Mouse (Mus musculus) hindbrain, embryonic 13.5 days (tissue): ENCODE data around the gene Tspear. TPM values are rescaled to one million over a fixed set of nuclear protein-coding genes. Genes with fewer than 3 reads are reported as not detected.

Experiments used
- ATAC-seq: fragments of 200-750 bp; cut with Nextera tagmentation; 2 replicates; pipeline ENCODE4 v1.8.0; 2017; ENCODE audit warnings: moderate TSS enrichment; ENCODE audit not compliant: low FRiP score
- H3K27ac ChIP-seq: fragments of 300-500 bp; sonication (generic); 2 replicates; pipeline ENCODE4 v1.5.1; 2015; ENCODE audit warnings: inconsistent platforms, mild to moderate bottlenecking, moderate library complexity
- H3K27me3 ChIP-seq: fragments of 300-500 bp; sonication (generic); 2 replicates; pipeline ENCODE4 v1.6.1; 2015; ENCODE audit warnings: mild to moderate bottlenecking, inconsistent platforms
- H3K36me3 ChIP-seq: fragments of 300-500 bp; sonication (generic); 2 replicates; pipeline ENCODE4 v1.6.1; 2015; ENCODE audit warnings: mild to moderate bottlenecking, inconsistent platforms
- H3K4me1 ChIP-seq: fragments of 300-500 bp; sonication (generic); replicated peaks from 2 replicates; pipeline ENCODE4 v1.6.1; 2015; ENCODE audit warnings: inconsistent platforms
- H3K4me2 ChIP-seq: fragments of 300-500 bp; sonication (generic); 2 replicates; pipeline ENCODE4 v1.6.1; 2015; ENCODE audit warnings: inconsistent platforms, mild to moderate bottlenecking, moderate library complexity
- H3K4me3 ChIP-seq: fragments of 300-500 bp; sonication (generic); 2 replicates; pipeline ENCODE4 v1.5.1; 2015; ENCODE audit warnings: mild to moderate bottlenecking, inconsistent platforms
- H3K9ac ChIP-seq: fragments of 300-500 bp; sonication (generic); 2 replicates; pipeline ENCODE4 v1.6.1; 2015; ENCODE audit warnings: mild to moderate bottlenecking, inconsistent platforms
- H3K9me3 ChIP-seq: fragments of 300-500 bp; sonication (generic); 2 replicates; pipeline ENCODE4 v1.6.1; 2016; ENCODE audit warnings: inconsistent platforms
- WGBS: fragments of 180-500 bp; shearing (Covaris S2); methylation state at CpG from one replicate; pipeline ENCODE4 v1.1.7; 2015; 5-methylcytosine and 5-hydroxymethylcytosine counted together
- polyA plus RNA-seq: library from polyadenylated mRNA; unstranded; fragments of >200 nt; fragmentation: Nextera tagmentation; extraction: Ambion mirVana; gene quantifications from 2 replicates; pipeline ENCODE4 v1.2.1, GENCODE M21; 2015

Tspear gene
- 0.74 and 0.82 TPM in 2 replicates for polyA plus RNA-seq

DNA sequence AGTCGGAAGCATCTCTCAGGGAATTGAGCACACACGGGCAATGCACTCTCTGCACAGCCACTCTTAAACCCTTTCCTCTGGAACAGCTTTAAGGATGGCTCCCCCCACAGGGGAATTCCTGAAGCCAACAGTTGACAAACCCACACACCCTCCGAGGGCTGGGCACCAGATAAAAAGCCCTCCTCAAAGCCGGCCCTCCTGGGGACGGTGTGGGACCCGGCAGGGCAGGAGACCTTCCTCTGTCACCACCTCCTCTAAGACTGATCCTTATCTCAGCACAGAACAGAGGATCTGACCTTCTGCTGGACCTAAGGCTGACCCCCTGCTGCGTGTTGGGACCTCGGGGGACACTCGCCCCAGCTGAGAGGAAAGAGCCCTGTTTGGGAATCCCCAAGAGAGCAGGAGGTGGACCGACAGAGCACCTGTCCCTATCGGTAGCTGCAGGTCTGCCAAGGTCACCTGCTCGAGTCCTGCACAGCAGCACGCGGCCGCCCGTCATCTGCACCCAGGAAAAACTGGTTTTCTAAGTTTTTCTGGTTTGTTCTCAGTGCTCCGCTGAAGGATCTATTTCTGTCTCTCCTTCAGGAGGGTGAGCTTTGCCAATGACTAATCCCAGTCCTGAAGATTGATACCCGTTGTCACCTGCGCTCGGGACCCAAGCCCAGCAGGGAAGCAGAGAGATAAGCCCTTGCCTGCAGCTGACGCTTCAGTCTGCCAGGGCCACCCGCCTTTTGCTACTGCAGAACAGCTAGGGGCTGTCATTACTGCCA, at the start of gene Tspear:
Tspear (plus strand) TSS at position 675 of the 770 bp plus-strand sequence.
- Histone ChIP-seq H3K36me3 (no peaks in the 10 kb centered on the region), H3K4me2 (no peak within 1 kb of the TSS), H3K4me3 (no peak within 1 kb of the TSS), H3K4me1 (peaks cover 33% of the 10 kb centered on the region), H3K9ac (no peak within 1 kb of the TSS), H3K27me3 (peaks cover 53% of the 10 kb centered on the region), H3K27ac (no peak within 1 kb of the TSS), H3K9me3 (no peaks in the 10 kb centered on the region)
- 7% methylated on average over 22 of the region's 22 CpGs for WGBS
- ATAC-seq, result no peak

DNA sequence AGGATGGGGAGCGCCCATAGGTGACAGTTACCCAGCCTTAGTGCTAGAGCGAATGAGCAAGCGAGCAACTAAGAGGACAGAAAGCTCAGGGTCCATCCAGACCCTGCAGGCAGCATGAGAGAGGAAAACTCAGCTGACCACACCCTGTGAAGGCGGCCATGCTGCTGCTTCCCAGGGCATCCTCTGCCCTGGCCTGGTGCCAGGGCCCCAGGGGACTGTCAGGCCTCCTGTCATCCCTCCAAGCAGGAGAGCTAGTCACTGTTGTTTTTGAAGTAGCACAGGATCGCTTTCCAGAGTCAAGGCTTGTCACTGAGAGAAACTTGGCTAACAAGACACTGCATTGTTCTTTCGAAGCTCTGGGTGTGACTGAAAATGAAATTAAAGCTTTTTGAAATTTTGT, 47.4 kb upstream of the Tspear start:
- Histone ChIP-seq H3K4me2 (no peak overlapping the region), H3K27me3 (no peaks in the 10 kb centered on the region), H3K9me3 (no peaks in the 10 kb centered on the region), H3K36me3 (peaks cover 71% of the 10 kb centered on the region), H3K9ac (peak overlapping the region; percentile 46; the same call in 1 of the 2 replicates), H3K4me1 (peaks cover 25% of the 10 kb centered on the region), H3K27ac (no peak overlapping the region), H3K4me3 (no peak overlapping the region)
- 73% methylated on average over 6 of the region's 6 CpGs for WGBS
- ATAC-seq, result no peak

GRCm38 (mm10) chr10:77643160-77643559, 43.2 kb upstream of the Tspear start:
- no peaks in the 10 kb centered on the region for H3K27me3 ChIP-seq
- H3K9ac ChIP-seq, result no peak overlapping the region
- H3K4me2 ChIP-seq, result no peak overlapping the region
- no peak overlapping the region for H3K27ac ChIP-seq
- H3K4me1 ChIP-seq, result peaks cover 9% of the 10 kb centered on the region
- no peak overlapping the region for H3K4me3 ChIP-seq
- ATAC-seq, result no peak
- no peaks in the 10 kb centered on the region for H3K9me3 ChIP-seq
- 85% methylated on average over 7 of the region's 7 CpGs for WGBS
- H3K36me3 ChIP-seq, result peaks cover 76% of the 10 kb centered on the region

DNA sequence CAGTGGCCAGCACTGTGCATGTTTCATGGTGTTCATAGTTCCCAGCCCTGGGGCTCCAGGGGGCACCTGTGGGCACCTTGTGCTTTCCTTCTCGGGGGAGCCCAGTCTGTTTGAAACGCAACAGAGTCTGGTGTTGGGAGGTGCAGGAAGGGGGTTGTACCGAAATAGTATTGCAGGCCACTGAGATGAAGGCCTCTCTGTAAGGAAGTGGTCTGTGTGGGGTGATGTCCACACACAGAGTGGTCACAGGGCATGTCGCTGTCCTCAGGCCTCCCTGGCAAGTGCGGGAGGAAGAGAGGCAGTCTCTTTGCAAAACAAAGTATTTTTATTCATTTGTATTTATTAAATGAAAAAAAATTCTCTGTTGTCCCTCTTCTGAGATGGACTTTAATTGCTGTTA, 40.8 kb upstream of the Tspear start:
- H3K9me3 ChIP-seq, result no peaks in the 10 kb centered on the region
- 97% methylated on average over 5 of the region's 5 CpGs for WGBS
- no peak overlapping the region for H3K27ac ChIP-seq
- no peak overlapping the region for H3K4me2 ChIP-seq
- no peak for ATAC-seq
- peaks cover 61% of the 10 kb centered on the region for H3K36me3 ChIP-seq
- no peak overlapping the region for H3K9ac ChIP-seq
- peaks cover 12% of the 10 kb centered on the region for H3K4me1 ChIP-seq
- no peak overlapping the region for H3K4me3 ChIP-seq
- H3K27me3 ChIP-seq, result no peaks in the 10 kb centered on the region

DNA sequence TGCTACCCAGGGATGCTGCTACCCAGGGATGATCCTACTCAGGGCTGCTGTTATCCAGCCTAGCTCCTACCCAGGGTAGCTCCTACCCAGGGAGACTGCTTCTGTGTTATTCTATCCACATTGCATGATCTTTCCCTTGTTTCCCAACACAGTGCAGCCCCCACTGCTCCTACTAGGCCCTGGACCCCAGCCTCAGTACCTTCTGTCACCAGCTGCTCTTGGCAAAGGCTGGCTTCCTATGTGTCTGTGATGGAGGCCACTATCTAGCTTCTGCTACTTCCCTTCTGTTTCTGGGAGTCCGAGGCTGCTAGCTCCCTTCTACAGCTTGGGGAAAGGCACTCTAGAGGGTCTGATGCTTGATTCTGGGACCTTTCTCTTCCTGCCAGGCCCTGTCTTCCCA, 38.9 kb upstream of the Tspear start:
- WGBS, result 86% methylated on average over 1 of the region's 1 CpGs
- Histone ChIP-seq H3K27ac (no peak overlapping the region), H3K27me3 (no peaks in the 10 kb centered on the region), H3K9ac (no peak overlapping the region), H3K4me1 (peaks cover 12% of the 10 kb centered on the region), H3K4me3 (no peak overlapping the region), H3K36me3 (peaks cover 44% of the 10 kb centered on the region), H3K4me2 (no peak overlapping the region), H3K9me3 (no peaks in the 10 kb centered on the region)
- ATAC-seq, result no peak

- Histone ChIP-seq H3K9me3 (no peaks in the 10 kb centered on the region), H3K27ac (no peak overlapping the region), H3K27me3 (no peaks in the 10 kb centered on the region), H3K36me3 (peaks cover 41% of the 10 kb centered on the region), H3K9ac (no peak overlapping the region), H3K4me1 (peaks cover 12% of the 10 kb centered on the region), H3K4me3 (no peak overlapping the region), H3K4me2 (no peak overlapping the region)
- ATAC-seq, result no peak
- 87% methylated on average over 8 of the region's 8 CpGs for whole genome bisulfite sequencing
Observed at GRCm38 (mm10) chr10:77647901-77648300, 38.5 kb upstream of the Tspear start.

DNA sequence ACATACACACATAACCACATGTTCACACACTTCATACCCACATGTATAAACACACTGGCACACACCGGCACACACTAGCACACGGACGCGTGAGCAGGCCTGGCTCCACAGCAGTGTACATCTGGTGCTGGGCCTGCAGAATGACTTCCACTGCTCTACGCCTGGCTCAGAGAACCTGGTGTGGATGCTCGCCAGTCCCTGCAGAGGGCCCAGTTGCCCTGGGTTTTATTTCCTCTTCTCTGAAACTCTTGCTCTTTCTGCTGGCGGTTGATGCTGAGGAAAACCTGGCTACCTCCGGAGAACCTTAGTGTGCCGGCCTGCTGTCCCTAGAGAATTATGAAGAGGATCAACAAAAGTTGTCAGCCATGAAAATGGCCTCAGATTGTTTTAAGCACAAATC, 34.3 kb upstream of the Tspear start:
- 91% methylated on average over 9 of the region's 9 CpGs for WGBS
- no peak overlapping the region for H3K27ac ChIP-seq
- no peak overlapping the region for H3K4me3 ChIP-seq
- no peak for ATAC-seq
- no peaks in the 10 kb centered on the region for H3K9me3 ChIP-seq
- H3K4me1 ChIP-seq, result peaks cover 12% of the 10 kb centered on the region
- H3K4me2 ChIP-seq, result no peak overlapping the region
- H3K36me3 ChIP-seq, result no peaks in the 10 kb centered on the region; the same call in 1 of the 2 replicates
- H3K9ac ChIP-seq, result no peak overlapping the region
- H3K27me3 ChIP-seq, result no peaks in the 10 kb centered on the region

- ATAC-seq, result no peak
- Histone ChIP-seq H3K9ac (no peak overlapping the region), H3K27me3 (0 out of 2 replicates have a peak, but pooled peaks cover under 1% of the 10 kb centered on the region), H3K4me2 (no peak overlapping the region), H3K9me3 (no peaks in the 10 kb centered on the region), H3K36me3 (no peaks in the 10 kb centered on the region), H3K27ac (no peak overlapping the region), H3K4me3 (no peak overlapping the region), H3K4me1 (peaks cover 8% of the 10 kb centered on the region)
- WGBS, result 66% methylated on average over 15 of the region's 15 CpGs
Observed at GRCm38 (mm10) chr10:77658286-77658994, 27.9 kb upstream of the Tspear start.

DNA sequence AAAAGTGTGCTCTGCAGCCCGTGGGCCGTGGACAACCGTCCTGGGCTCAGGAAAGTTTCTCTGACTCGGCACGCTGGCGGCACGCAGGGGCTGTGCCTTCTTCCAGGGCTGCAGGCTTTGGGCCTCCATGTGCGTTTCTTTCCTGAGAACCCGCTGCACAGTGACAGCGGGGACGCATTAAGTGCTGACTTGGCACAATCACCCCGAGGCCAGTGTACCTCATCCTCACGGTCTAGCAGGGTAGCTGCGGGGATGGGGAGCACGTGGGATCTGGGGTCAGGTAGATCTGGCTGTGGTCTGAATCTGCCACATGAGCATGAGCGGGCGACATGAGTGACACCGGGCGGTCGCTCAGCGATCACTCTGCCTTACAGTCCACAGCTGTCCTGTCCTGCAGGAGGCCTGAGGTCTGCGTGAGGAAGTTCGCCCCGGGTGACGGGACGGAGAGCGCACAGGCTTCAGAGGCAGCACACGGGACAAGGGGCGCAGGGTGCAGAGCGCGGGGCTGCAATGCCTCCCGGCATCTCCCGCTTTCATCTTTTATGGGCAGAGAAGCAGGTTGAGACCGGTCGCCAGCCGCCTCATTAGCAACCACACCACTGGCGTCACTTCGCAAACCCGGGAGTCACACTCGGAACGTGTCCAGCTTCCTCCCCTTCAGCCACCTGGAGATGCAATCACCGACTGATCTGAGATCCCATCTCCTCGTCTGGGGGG, 22.3 kb upstream of the Tspear start:
- no peak overlapping the region for H3K4me3 ChIP-seq
- no peak for ATAC-seq
- no peak overlapping the region; the same call in 1 of the 2 replicates for H3K9ac ChIP-seq
- no peak overlapping the region for H3K27ac ChIP-seq
- WGBS, result 61% methylated on average over 43 of the region's 43 CpGs
- H3K36me3 ChIP-seq, result no peaks in the 10 kb centered on the region
- peaks cover 8% of the 10 kb centered on the region; the same call in 1 of the 2 replicates for H3K27me3 ChIP-seq
- H3K4me1 ChIP-seq, result no peaks in the 10 kb centered on the region
- peak overlapping the region; percentile 21; the same call in 1 of the 2 replicates for H3K4me2 ChIP-seq
- H3K9me3 ChIP-seq, result no peaks in the 10 kb centered on the region

DNA sequence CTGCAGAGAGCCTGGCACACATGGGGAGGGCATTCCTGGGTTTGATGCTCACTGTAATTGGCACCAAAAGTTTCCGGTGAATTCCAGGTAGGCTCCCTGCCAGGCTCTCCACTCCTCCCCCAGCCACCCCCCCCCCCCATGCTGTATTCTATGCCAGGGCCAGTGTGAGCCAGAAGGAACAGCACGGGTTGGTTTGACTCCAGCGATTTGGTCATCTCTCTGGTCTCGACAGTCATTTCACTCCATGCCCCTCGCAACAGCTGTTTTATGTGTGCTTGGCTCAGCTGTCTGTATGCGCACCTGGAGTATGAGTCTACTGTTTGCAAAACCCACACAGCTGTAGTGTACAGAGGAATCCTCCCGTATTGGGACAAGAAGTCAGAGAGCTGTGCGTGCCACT, 20.0 kb upstream of the Tspear start:
- Histone ChIP-seq H3K4me1 (no peaks in the 10 kb centered on the region), H3K4me2 (no peak overlapping the region), H3K4me3 (no peak overlapping the region), H3K9me3 (no peaks in the 10 kb centered on the region), H3K27ac (no peak overlapping the region), H3K36me3 (no peaks in the 10 kb centered on the region), H3K27me3 (peaks cover 8% of the 10 kb centered on the region; the same call in 1 of the 2 replicates), H3K9ac (no peak overlapping the region)
- 83% methylated on average over 8 of the region's 8 CpGs for WGBS
- ATAC-seq, result no peak

DNA sequence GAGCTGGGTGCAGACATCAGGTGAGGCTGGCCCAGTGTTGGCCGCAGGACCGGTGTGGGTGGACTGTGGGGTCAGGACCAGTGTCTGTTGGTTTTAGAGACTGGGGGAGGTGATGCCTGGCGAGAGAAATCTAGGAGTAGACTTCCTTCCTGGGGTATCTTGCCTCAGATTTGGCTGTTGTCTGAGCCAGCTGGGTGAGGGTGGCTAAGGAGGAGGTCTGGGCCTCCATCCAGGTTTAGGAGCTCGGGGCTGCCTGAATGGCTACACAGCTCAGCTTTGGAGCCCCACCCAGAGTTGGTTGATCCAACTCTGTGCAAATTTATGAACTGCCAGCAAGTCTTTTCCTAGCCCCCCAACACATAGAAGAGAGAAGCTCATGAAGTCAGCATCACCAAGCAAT, 19.0 kb upstream of the Tspear start:
- no peak for ATAC-seq
- Histone ChIP-seq H3K4me1 (no peaks in the 10 kb centered on the region), H3K27ac (no peak overlapping the region), H3K9ac (no peak overlapping the region), H3K27me3 (peaks cover 8% of the 10 kb centered on the region; the same call in 1 of the 2 replicates), H3K4me2 (no peak overlapping the region), H3K9me3 (no peaks in the 10 kb centered on the region), H3K4me3 (no peak overlapping the region), H3K36me3 (no peaks in the 10 kb centered on the region)
- 84% methylated on average over 4 of the region's 4 CpGs for WGBS

GRCm38 (mm10) chr10:77670710-77671109, 15.7 kb upstream of the Tspear start:
- H3K36me3 ChIP-seq, result no peaks in the 10 kb centered on the region
- H3K9ac ChIP-seq, result no peak overlapping the region
- H3K4me2 ChIP-seq, result no peak overlapping the region
- ATAC-seq, result no peak
- no peaks in the 10 kb centered on the region for H3K4me1 ChIP-seq
- no peak overlapping the region for H3K27ac ChIP-seq
- WGBS, result 80% methylated on average over 4 of the region's 4 CpGs
- H3K27me3 ChIP-seq, result peaks cover 17% of the 10 kb centered on the region
- H3K9me3 ChIP-seq, result no peaks in the 10 kb centered on the region
- H3K4me3 ChIP-seq, result no peak overlapping the region
